Mouse (Mus musculus) lung, postnatal 36 days (tissue): ENCODE data around the gene Pop7.

Experiments used
- DNase-seq: peaks from one replicate; pipeline ENCODE4 v3.0.0; 2022; ENCODE audit warnings: mixed read lengths

The Pop7 gene

DNA sequence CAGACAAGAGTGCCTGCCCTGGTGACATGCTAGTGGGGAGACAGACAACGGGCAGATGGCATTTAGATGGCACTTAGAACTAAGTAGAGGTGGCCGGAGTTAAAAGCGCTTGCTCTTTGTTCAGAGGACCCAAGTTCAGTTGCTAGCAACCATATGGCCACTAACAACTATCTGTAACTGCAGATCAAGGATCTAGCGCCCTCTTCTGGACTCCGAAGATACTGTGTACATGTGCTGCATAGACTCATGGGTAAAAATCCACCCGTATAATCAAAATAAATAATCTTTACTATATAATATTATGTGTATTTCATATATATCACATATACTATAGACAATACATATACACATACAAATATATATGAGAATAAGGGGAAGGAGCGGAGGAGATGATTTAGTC lies 14.7 kb downstream of the Pop7 start:
- peak; percentile 21 for DNase-seq

- DNase-seq = no peak
Measured at GRCm38 (mm10) chr5:137485851-137486155, 16.5 kb downstream of the Pop7 start.

- DNase-seq = no peak
Measured at GRCm38 (mm10) chr5:137485071-137485850, 17.1 kb downstream of the Pop7 start.

DNA sequence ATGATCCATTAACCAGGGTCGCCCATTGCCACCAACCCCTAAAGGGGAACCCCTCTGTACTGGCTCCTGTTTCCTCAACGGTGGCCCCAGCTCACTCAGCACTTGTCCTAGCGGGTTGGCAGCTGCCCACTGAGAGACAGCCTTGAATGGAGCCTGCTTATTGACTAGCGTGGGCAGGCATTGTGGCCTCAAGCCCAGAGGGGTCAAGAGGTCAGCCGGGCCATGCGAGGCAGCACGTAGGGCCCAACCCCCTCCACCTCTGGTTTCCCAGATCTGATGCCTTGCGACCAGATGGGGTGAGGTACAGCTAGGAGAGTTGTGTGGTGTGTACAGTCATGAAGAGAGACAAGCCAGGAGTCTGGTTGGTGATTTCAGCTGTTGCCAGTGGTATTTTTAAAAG lies 20.4 kb downstream of the Pop7 start:
- no peak for DNase-seq

- peak; percentile 92 for DNase-seq
Measured at GRCm38 (mm10) chr5:137481138-137481537, 21.2 kb downstream of the Pop7 start.

- no peak for DNase-seq
Measured at GRCm38 (mm10) chr5:137476964-137477363, 25.4 kb downstream of the Pop7 start, which contains the start of gene Zan. Gene Zan (minus strand): TSS chr5:137477064.

- DNase-seq = no peak
Measured at GRCm38 (mm10) chr5:137474351-137474750, 28.0 kb downstream of the Pop7 start.

DNA sequence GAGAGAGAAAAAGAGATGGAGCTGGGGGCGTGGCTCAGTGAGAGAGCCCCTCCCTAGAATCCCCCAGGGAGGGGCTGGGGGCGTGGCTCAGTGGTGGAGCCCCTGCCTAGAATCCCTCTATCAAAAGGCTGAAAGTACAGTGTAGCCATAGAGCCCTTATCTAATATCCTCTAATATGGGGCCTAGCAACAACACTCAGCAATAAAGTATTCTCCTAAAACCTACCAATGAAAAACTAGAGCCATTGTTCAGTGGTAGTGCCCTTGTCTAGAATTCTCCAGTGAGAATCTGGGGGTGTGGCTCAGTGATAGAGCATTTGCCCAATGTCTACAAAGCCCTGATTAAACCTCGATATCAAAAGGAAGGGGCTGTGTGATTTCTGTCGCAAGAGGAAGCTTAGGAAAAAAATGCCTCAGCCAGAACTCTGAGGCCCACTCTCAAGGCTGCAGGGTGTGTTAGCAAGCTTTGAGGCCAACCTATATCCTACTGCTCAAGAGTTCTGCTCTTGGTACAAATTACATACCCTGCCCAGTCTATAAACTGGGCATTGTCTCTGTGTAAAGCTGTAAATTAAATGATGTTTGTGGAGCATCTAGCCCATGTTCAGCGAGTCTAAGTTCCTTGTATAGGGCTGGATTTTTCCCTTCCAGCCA lies 29.9 kb downstream of the Pop7 start:
- no peak for DNase-seq

DNA sequence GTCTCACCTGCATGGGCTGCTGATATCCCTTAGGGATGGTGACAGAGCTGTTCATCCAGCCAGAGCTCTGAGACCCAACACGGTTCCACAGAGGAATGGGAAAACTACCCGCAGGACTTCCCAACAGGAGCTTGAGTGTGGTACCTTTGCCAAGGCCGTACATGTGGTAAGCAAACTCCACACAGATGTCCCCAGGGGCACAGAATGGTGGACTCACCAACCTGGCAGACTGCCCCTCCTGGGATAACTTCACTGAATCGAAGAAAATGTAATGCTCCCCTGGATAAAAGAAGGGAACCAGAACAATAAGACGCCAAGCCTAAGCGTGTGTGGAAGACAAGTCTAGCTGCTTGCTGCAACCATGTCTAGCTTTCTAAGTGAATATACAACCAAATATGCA lies 35.4 kb downstream of the Pop7 start:
- no peak for DNase-seq

DNA sequence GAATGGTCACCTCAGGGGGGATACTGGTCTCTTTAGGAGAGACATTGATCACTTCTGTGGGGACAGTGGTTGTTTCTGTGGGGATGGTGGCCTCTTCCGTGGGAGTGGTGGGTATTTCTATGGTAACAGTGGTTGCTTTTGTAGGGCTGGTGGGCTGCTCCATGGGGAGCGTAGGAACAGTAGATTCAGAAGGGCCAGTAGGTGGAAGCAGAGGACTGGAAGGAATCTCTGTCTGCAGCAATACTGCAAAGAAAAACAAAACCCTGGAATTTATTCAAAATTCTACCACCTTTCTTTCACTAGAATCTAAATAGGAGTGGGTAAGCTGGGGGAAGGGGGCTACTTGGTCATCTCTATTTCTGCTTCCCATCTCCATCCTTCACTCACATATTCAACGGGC lies 37.3 kb downstream of the Pop7 start:
- no peak for DNase-seq

DNA sequence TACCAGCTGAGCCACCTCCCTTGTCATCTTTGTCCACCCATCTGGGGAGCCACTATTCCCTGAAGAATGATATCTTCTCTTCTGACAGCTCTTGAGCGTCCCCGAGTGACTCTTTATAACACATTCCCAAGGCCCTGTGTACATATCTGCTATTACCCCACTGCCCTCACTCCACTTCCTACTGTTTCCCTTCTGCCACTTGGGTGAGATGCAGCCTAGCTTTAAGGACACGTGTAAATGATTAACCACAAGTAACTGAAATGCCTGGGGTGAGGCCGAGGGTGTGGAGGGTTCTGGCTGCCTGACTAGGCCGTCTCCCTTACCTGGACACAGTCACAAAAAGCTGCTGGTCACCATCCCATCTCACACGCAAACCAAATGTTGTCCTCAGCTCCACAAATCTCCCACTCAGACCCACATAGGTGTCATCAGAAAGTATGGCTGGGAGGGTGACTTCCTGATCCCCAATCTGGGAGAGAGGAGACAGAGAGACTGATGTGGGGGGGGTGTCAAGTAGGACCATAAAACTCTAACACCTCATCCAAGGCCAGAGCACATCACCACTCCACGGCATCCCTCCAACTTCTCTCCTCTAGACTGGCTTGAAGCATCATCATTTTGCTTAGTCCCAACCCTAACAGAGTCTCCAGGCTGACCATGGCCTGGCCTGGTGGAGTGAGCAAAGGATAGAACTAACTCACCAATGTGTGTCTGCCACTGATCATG lies 46.3 kb downstream of the Pop7 start:
- peak; percentile 78 for DNase-seq

GRCm38 (mm10) chr5:137455206-137455605 lies 47.1 kb downstream of the Pop7 start:
- DNase-seq = no peak
